Mouse (Mus musculus): ENCODE measurements at regions not wholly inside any gene's neighbourhood (a gene's known extent, or its start where the extent isn't known, plus 50 kb on each side); places are given as distances from the start of the nearest gene placed in this dataset.

GRCm38 (mm10) chr16:95917635-95918407 is 72.9 kb downstream of the Psmg1 start:
- TF ChIP-seq POLR2A (IDR thresholded peaks at IDR 0.05; ENCODE audit: extremely low read depth, insufficient read depth, low read length) (no peak), CTCF (IDR thresholded peaks at IDR 0.05; ENCODE audit: low read depth, low read length) (no peak)
